Mouse (Mus musculus) urinary bladder, postnatal 36 days (tissue): ENCODE measurements at regions not wholly inside any gene's neighbourhood (a gene's known extent, or its start where the extent isn't known, plus 50 kb on each side); places are given as distances from the start of the nearest gene placed in this dataset.

ENCODE experiments used
- DNase-seq, 2 experiments: peaks; one replicate each; pipeline ENCODE4 v3.0.0; 2022; ENCODE audit warnings: low spot score in 2 of 2, mixed read lengths in 1 of 2

- DNase-seq = no peak
These were observed 116.9 kb upstream of the Rnaseh2b start for GRCm38 (mm10) chr14:62175384-62176048.

GRCm38 (mm10) chr14:62177509-62177908 is 114.9 kb upstream of the Rnaseh2b start:
- peak in 1 of 2 experiments; percentile 30 for DNase-seq

DNA sequence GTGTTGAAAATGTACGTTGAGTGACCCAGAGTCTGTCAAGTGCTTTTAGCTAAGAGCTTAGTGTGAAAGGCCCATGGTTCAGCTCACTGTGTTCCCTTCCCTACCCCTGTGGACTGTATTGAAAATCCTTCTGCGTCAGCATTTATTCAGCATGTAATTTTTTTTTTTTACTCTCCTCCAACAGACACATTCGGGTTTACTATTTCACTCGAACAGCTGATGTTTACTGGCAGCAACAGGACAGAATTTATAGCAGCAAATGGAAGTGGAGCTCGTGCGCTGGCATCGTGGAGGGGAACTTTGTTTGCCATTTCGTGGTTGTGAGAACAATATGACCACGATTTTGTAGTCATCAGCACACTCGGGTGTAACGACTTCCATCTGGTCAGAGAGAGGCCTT is 105.0 kb upstream of the Rnaseh2b start:
- DNase-seq = no peak

DNA sequence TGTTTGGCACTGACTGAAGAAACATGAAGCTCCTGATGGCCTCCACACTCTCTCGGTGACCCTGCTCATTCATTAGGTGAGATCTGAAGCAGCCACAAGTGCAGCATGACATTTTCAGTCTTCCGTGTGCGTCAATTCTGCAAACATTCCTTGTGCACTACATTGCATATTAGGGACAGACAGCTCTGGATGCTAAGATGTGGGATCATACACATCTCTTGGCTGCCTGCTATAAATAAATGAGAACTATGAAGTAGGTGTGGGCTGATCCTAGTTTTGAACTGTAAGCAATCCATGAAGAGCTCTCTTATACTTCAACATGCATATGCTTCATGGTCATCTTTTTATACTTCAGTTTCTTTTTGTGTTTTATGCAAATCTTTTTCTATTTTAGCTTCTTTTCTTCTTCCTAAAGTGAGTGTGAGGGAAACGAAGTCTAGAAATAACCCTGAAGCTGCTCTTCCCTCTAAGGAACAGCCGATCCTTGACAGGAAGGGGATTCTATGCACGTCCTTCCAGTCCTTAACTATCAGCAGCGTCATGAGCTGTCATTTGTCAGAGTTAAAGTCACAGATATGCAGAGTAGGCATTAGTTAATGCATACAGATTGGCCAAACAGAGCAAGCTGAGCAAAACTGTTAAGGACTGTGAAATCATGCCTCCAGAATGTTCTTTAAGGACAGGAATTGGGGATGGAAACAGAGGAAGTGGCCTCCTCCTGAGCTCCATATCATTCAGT is 104.1 kb upstream of the Rnaseh2b start:
- no peak for DNase-seq

- DNase-seq = no peak
These were observed 100.8 kb upstream of the Rnaseh2b start for GRCm38 (mm10) chr14:62191624-62192023.

GRCm38 (mm10) chr14:62192814-62193213 is 99.6 kb upstream of the Rnaseh2b start:
- no peak for DNase-seq

DNA sequence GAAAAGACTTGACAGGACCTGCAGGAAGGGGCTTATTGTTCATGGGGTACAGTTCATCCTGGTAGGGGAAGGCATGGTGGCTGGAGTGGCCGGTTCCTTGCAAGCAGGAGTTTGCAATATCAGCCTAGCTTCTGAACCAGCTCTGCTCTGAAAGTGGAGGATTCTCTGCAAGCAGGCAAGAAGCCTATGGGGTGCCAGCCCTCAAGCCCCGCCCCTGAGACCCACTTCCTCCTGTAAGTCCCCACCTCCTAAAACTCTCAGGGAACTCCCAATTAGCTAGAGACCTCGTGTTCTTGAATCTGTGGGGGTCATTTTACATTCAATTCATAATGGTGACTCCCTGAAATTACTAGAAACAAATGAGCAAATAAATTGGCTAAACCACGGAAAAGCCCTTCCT is 99.0 kb upstream of the Rnaseh2b start:
- no peak for DNase-seq

DNA sequence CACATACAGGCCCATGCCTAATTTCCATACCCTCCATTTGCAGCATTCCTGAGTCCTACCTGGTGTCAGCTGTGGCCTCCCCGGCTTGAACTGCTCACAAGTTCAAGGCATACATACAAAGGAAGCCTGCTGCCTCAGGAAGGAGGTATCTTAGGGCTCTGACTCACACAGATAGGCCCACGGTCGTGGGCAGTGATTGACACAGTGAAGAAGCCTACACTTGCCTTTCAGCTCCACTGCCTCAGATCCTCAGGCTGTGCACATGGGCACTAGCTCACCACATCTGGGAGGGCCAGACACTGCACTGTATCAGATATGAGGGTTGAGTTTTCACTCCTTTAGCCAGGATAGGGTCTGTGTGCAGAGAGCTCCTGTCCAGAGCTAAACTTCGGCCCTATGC is 95.6 kb upstream of the Rnaseh2b start:
- no peak for DNase-seq

DNA sequence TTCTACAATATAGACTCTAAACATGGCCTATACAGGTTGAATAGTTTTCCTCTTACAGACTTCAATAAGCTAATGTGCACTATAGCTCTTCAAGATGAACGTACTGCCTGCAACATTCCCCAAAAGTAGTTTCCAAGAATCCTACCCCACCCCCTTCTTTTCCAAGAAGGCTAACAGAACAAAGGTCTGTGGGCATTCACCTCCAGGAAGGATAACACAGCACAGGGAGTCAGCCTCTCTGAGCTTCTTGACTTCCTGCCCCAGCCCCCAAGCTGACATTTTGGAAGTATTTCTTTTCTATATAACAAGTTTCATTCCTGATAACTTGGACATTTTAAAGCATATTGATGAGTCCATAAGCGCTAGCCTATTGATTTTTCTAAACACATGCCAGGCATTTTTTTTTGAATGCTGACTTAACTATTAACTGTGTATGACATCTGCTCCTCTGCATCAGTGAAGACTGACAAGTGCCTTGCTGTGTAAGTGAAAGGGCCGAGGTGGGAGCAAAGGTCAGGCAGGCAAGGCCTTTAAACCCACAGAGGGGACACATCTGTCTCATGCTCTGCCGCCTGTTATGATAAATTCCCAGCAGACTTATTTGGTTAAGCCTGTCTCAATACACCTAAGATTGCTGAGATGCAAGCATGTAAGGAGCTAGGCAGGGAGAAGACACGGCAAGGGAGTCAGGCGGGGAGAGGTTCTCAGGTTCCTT is 93.8 kb upstream of the Rnaseh2b start:
- DNase-seq = no peak

DNA sequence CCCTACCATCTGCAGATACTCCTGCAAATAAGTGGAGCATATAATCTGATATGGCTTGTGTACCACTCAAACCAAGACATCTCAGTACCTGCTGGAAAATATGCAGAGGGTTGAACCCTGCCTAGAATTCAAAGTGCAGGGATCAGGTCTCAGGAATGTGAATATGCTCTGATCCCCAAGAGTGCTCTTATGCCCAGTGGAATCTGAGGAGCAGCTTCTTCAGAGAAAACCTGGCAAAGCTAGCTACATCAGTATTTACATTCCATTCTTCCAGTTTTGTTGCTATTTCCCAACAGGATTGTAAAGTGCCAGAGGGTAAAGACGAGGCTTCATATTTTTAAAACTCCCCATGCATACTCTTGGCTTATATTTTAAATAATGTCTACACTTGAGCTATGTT is 77.3 kb upstream of the Rnaseh2b start:
- DNase-seq = no peak

DNA sequence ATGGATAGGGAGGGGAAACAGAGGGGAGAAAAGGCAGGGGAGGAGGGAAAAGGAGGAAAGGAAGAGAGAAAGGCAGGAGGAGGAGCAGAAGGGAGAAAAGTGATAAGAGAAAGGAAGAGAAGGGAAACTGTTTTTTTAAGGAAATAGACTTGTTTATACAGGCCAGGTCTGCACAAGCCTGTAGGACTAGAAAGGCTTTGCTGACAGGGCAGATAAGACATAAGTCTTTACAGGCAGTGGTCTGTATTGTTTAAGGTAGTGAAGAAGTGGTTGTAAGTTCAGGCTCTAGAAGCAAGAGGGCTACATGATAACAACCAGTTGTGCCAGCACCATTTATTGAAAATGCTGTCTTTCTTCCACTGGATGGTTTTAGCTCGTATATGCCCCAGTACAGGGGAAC is 75.4 kb upstream of the Rnaseh2b start:
- DNase-seq = no peak

GRCm38 (mm10) chr14:62217971-62218370 is 74.4 kb upstream of the Rnaseh2b start:
- no peak for DNase-seq

GRCm38 (mm10) chr14:62218716-62219115 is 73.7 kb upstream of the Rnaseh2b start:
- DNase-seq = no peak

GRCm38 (mm10) chr14:62220770-62221169 is 71.6 kb upstream of the Rnaseh2b start:
- no peak for DNase-seq
